Mouse (Mus musculus) liver, embryonic 16.5 days (tissue): Measurements from ENCODE around the gene Prkg1. TPM values are rescaled to one million over a fixed set of nuclear protein-coding genes. Genes with fewer than 3 reads are reported as not detected.

Experiments
- ATAC-seq: fragments of 200-750 bp; cut with Nextera tagmentation; 2 replicates; pipeline ENCODE4 v1.8.0; 2017; ENCODE audit warnings: low read depth, mild to moderate bottlenecking, moderate number of reproducible peaks, moderate library complexity
- H3K27ac ChIP-seq: fragments of 300-500 bp; sonication (generic); 2 replicates; pipeline ENCODE4 v1.5.1; 2014; ENCODE audit warnings: mild to moderate bottlenecking, low read length
- H3K27me3 ChIP-seq: fragments of 300-500 bp; sonication (generic); 2 replicates; pipeline ENCODE4 v1.6.1; 2014; ENCODE audit warnings: low read depth, low read length, mixed read lengths; ENCODE audit not compliant: control insufficient read depth, insufficient read depth
- H3K36me3 ChIP-seq: fragments of 300-500 bp; sonication (generic); 2 replicates; pipeline ENCODE4 v1.6.1; 2014; ENCODE audit warnings: mild to moderate bottlenecking; ENCODE audit not compliant: control insufficient read depth, insufficient read depth
- H3K4me1 ChIP-seq: fragments of 300-500 bp; sonication (generic); 2 replicates; pipeline ENCODE4 v1.6.1; 2014; ENCODE audit warnings: low read depth, low read length, mixed read lengths; ENCODE audit not compliant: control insufficient read depth
- H3K4me2 ChIP-seq: fragments of 300-500 bp; sonication (generic); 2 replicates; pipeline ENCODE4 v1.6.1; 2014; ENCODE audit warnings: low read depth, low read length, mixed read lengths
- H3K4me3 ChIP-seq: fragments of 300-500 bp; sonication (generic); 2 replicates; pipeline ENCODE4 v1.5.1; 2014; ENCODE audit warnings: low read depth, mild to moderate bottlenecking, low read length
- H3K9ac ChIP-seq: fragments of 300-500 bp; sonication (generic); 2 replicates; pipeline ENCODE4 v1.6.1; 2014; ENCODE audit warnings: low read depth, low read length
- H3K9me3 ChIP-seq: fragments of 300-500 bp; sonication (generic); replicated peaks from 2 replicates; pipeline ENCODE4 v1.6.1; 2016; ENCODE audit warnings: low read length; ENCODE audit not compliant: control insufficient read depth
- WGBS: fragments of 180-500 bp; shearing (Covaris S2); extraction: QIAGEN DNeasy Blood & Tissue Kit; methylation state at CpG from one replicate; pipeline ENCODE4 v1.1.7; 2014; ENCODE audit not compliant: insufficient replicate concordance; 5-methylcytosine and 5-hydroxymethylcytosine counted together
- polyA plus RNA-seq: library from polyadenylated mRNA; unstranded; fragments of >200 nt; fragmentation: Nextera tagmentation; extraction: Ambion mirVana; gene quantifications from 2 replicates; pipeline ENCODE4 v1.2.1, GENCODE M21; 2015

Gene Prkg1
- polyA plus RNA-seq, 1 experiment from 2014 or later: 1.3 TPM

DNA sequence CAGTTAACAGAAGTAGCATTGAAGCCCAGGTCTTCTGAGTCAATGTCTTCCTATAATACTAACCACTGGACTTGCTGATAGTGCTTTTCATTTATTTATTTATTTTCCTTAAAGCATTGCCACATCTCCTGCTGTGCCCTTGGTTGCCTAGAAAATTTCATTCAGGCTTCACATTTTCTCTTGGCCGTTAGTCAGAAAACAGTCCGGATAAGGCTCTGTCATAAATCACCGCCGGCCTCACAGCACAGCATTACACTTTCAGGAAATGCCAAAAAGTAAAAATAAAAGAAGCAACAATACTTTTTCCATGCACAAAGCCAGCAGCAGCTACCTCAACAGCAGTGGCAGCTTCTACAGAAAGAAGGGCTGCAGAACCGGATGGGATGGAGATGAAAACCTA lies 234.2 kb downstream of the Prkg1 start:
- H3K36me3 ChIP-seq: no peaks in the 10 kb centered on the region
- WGBS: 27% methylated on average over 5 of the region's 5 CpGs
- H3K27me3 ChIP-seq: no peaks in the 10 kb centered on the region
- ATAC-seq: no peak
- no peak overlapping the region for H3K4me3 ChIP-seq
- H3K27ac ChIP-seq: no peak overlapping the region
- no peak overlapping the region for H3K4me2 ChIP-seq
- H3K4me1 ChIP-seq: no peaks in the 10 kb centered on the region
- H3K9me3 ChIP-seq: no peaks in the 10 kb centered on the region
- H3K9ac ChIP-seq: no peak overlapping the region

GRCm38 (mm10) chr19:31529890-31530289 lies 234.9 kb downstream of the Prkg1 start:
- no peaks in the 10 kb centered on the region for H3K9me3 ChIP-seq
- no peak overlapping the region for H3K4me3 ChIP-seq
- H3K27me3 ChIP-seq: no peaks in the 10 kb centered on the region
- no peaks in the 10 kb centered on the region for H3K36me3 ChIP-seq
- ATAC-seq: no peak
- no peak overlapping the region for H3K4me2 ChIP-seq
- H3K27ac ChIP-seq: no peak overlapping the region
- 15% methylated on average over 4 of the region's 4 CpGs for WGBS
- H3K4me1 ChIP-seq: no peaks in the 10 kb centered on the region
- H3K9ac ChIP-seq: no peak overlapping the region

GRCm38 (mm10) chr19:31514490-31514889 lies 250.3 kb downstream of the Prkg1 start:
- H3K9ac ChIP-seq: no peak overlapping the region
- H3K27me3 ChIP-seq: no peaks in the 10 kb centered on the region
- H3K4me2 ChIP-seq: no peak overlapping the region
- no peaks in the 10 kb centered on the region for H3K36me3 ChIP-seq
- no peak overlapping the region for H3K27ac ChIP-seq
- H3K9me3 ChIP-seq: no peaks in the 10 kb centered on the region
- no peak for ATAC-seq
- H3K4me1 ChIP-seq: no peaks in the 10 kb centered on the region
- no peak overlapping the region for H3K4me3 ChIP-seq
- WGBS: 44% methylated on average over 2 of the region's 2 CpGs

DNA sequence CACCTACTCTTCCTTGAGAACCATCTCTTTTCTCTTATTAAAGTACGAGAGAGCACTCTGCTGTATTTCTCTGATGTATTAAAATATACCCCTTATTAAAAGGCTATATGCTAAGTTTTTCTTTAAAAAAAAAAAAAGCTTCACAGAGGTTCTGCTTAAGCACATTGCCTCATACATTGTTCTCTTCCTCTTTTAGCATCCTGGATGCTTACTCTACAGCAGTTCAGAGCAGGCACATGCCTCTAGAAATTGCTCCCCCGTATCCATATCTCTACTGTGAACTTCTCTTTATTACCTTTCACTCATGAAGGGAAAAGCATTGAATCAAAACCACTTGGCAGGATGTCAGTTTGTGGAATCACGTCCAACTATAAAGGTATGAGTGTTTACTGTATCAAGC lies 257.0 kb downstream of the Prkg1 start:
- Histone ChIP-seq H3K4me1 (no peaks in the 10 kb centered on the region), H3K4me3 (no peak overlapping the region), H3K9me3 (no peaks in the 10 kb centered on the region), H3K9ac (no peak overlapping the region), H3K4me2 (no peak overlapping the region), H3K36me3 (no peaks in the 10 kb centered on the region), H3K27me3 (no peaks in the 10 kb centered on the region), H3K27ac (no peak overlapping the region)
- ATAC-seq: no peak
- 36% methylated on average over 3 of the region's 3 CpGs for WGBS

- no peak for ATAC-seq
- no peak overlapping the region for H3K27ac ChIP-seq
- no peak overlapping the region for H3K4me3 ChIP-seq
- H3K4me2 ChIP-seq: no peak overlapping the region
- no peaks in the 10 kb centered on the region for H3K36me3 ChIP-seq
- no peaks in the 10 kb centered on the region for H3K9me3 ChIP-seq
- no peaks in the 10 kb centered on the region for H3K4me1 ChIP-seq
- H3K9ac ChIP-seq: no peak overlapping the region
- WGBS: 66% methylated on average over 2 of the region's 2 CpGs
- H3K27me3 ChIP-seq: no peaks in the 10 kb centered on the region
These were observed 258.5 kb downstream of the Prkg1 start for GRCm38 (mm10) chr19:31506296-31506695.

DNA sequence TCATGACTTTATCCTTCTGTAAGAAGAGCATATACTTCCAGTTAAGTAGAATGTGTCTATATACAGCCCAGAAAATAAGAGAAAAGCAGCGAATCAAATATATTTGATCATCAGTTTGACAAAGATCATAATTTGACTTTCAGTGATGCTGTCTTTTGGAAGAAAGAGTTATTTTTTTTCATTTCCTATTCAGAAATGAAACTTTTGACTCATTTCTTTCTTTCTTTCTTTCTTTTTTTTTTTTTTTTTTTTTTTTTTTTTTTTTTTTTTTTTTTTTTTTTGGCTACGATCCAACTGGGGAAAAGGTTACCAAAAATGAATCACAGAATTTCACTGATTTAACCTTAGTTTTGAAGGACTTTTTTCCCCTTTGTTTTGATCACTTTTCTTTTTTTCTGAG lies 259.8 kb downstream of the Prkg1 start:
- H3K27me3 ChIP-seq: no peaks in the 10 kb centered on the region
- WGBS: 77% methylated on average over 2 of the region's 2 CpGs
- no peak overlapping the region for H3K9ac ChIP-seq
- no peak overlapping the region for H3K4me2 ChIP-seq
- no peaks in the 10 kb centered on the region for H3K9me3 ChIP-seq
- ATAC-seq: no peak
- H3K4me3 ChIP-seq: no peak overlapping the region
- no peak overlapping the region for H3K27ac ChIP-seq
- no peaks in the 10 kb centered on the region for H3K36me3 ChIP-seq
- H3K4me1 ChIP-seq: no peaks in the 10 kb centered on the region

GRCm38 (mm10) chr19:31497386-31497785 lies 267.4 kb downstream of the Prkg1 start:
- Histone ChIP-seq H3K36me3 (no peaks in the 10 kb centered on the region), H3K9me3 (no peaks in the 10 kb centered on the region), H3K4me2 (no peak overlapping the region), H3K9ac (no peak overlapping the region), H3K4me1 (no peaks in the 10 kb centered on the region), H3K27me3 (no peaks in the 10 kb centered on the region), H3K4me3 (no peak overlapping the region), H3K27ac (no peak overlapping the region)
- 65% methylated on average over 4 of the region's 4 CpGs for WGBS
- ATAC-seq: no peak

GRCm38 (mm10) chr19:31489606-31490005 lies 275.2 kb downstream of the Prkg1 start:
- no peaks in the 10 kb centered on the region for H3K4me1 ChIP-seq
- 43% methylated on average over 4 of the region's 4 CpGs for WGBS
- no peak for ATAC-seq
- H3K36me3 ChIP-seq: no peaks in the 10 kb centered on the region
- H3K9me3 ChIP-seq: no peaks in the 10 kb centered on the region
- no peak overlapping the region for H3K27ac ChIP-seq
- no peak overlapping the region for H3K4me2 ChIP-seq
- no peaks in the 10 kb centered on the region for H3K27me3 ChIP-seq
- H3K4me3 ChIP-seq: no peak overlapping the region
- H3K9ac ChIP-seq: no peak overlapping the region

- Histone ChIP-seq H3K27me3 (no peaks in the 10 kb centered on the region), H3K9me3 (no peaks in the 10 kb centered on the region), H3K36me3 (no peaks in the 10 kb centered on the region), H3K4me2 (no peak overlapping the region), H3K27ac (no peak overlapping the region), H3K9ac (no peak overlapping the region), H3K4me3 (no peak overlapping the region), H3K4me1 (no peaks in the 10 kb centered on the region)
- WGBS: 64% methylated on average over 1 of the region's 1 CpGs
- no peak for ATAC-seq
These were observed 293.1 kb downstream of the Prkg1 start for GRCm38 (mm10) chr19:31471766-31472165.

DNA sequence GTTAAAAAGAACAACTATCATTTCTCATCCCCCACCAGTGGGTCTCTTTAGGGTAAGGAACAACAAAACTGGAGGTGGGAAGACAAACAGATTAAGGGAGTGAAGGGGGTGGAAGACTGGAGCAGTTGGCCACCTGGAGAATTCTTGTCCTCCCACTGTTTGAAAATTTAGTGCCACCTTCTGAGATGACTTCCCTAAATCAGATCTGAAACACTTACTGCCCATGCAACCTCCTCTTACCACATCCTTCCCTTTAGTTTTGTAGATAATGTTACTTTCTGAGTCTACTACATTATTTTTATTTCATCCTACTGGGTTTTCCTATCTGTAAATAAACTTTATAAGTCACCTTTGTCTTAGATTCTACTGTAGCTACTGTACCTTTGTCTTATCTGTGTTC lies 304.6 kb downstream of the Prkg1 start:
- H3K27ac ChIP-seq: no peak overlapping the region

More for the DNA sequence above, 304.6 kb downstream of the Prkg1 start:
- no peak overlapping the region for H3K4me2 ChIP-seq
- no peak overlapping the region for H3K4me3 ChIP-seq
- H3K27me3 ChIP-seq: no peaks in the 10 kb centered on the region
- H3K9ac ChIP-seq: no peak overlapping the region
- no peak for ATAC-seq
- H3K36me3 ChIP-seq: no peaks in the 10 kb centered on the region
- no peaks in the 10 kb centered on the region for H3K9me3 ChIP-seq
- H3K4me1 ChIP-seq: no peaks in the 10 kb centered on the region
